In the genomic region with DNA sequence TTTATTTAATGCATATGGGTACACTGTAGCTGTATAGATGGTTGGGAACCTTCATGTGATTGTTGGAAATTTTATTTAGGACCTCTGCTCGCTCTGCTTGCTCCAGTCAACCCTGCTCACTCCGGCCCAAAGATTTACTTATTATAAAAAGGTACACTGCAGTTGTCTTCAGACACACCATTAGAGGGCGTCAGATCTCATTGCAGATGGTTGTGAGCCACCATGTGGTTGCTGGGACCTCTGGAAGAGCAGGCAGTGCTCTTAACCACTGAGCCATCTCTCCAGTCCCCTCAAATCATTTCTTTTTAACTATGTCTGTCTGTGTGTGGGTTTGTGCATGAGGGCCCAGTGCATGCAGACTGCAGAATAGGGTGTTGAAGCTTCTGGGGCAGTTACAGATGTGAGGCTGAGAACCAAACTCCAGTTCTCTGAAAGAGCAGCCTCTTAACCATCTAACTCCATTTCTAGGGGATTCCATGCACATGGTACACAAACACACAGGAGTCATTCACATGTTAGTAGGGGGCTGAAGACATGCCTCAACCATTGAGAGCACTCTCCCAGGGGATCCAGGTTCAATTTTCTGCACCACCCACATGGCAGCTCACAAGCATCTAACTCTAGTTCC, we compare ENCODE assay signal across 15 mouse cellular contexts. TPM values are rescaled to one million over a fixed set of nuclear protein-coding genes. Genes with fewer than 3 reads are reported as not detected.
DNase-seq lines count a peak whose midpoint lies in the region; ATAC-seq and TF ChIP-seq lines count a peak whose summit lies in the region.
"Had no signal": no experiment of that assay in that cellular context is flagged by ENCODE, and none has a peak within 500 bp of the region (broad histone marks: within the 10 kb centered on the region; RNA-seq: fewer than 3 reads in every experiment).

No protein-coding gene starts in this region.

- 59% methylated on average over 3 of the region's 3 CpGs for WGBS in kidney, postnatal 0 days
- 56% methylated on average over 3 of the region's 3 CpGs for WGBS in hindbrain, embryonic 10.5 days

- no peaks in the 10 kb centered on the region for H3K9me3 ChIP-seq in kidney, postnatal 0 days (replicated peaks; ENCODE audit: low read length)
- H3K9me3 ChIP-seq in E14TG2a.4 (ENCODE audit: low read length): no peaks in the 10 kb centered on the region
- no peaks in the 10 kb centered on the region for H3K9me3 ChIP-seq in hindbrain, embryonic 10.5 days
- H3K9me3 ChIP-seq: forebrain, embryonic 10.5 days had no signal

- peaks cover 9% of the 10 kb centered on the region for H3K4me1 ChIP-seq in kidney, postnatal 0 days (replicated peaks; ENCODE audit: insufficient read depth, low read length)
- H3K4me1 ChIP-seq in E14TG2a.4 (replicated peaks; ENCODE audit: low read depth, low read length): peaks cover 46% of the 10 kb centered on the region
- peaks cover 1% of the 10 kb centered on the region; the same call in 1 of the 2 replicates for H3K4me1 ChIP-seq in cortical plate, adult 2 months (ENCODE audit: control insufficient read depth, insufficient read depth, low read length)
- peaks cover 26% of the 10 kb centered on the region for H3K4me1 ChIP-seq in hindbrain, embryonic 10.5 days (replicated peaks)

- no peak overlapping the region for H3K4me2 ChIP-seq in kidney, postnatal 0 days (ENCODE audit: low read length)

- H3K27me3 ChIP-seq in kidney, postnatal 0 days (ENCODE audit: insufficient read depth, low read length): no peaks in the 10 kb centered on the region
- no peaks in the 10 kb centered on the region for H3K27me3 ChIP-seq in E14TG2a.4 (ENCODE audit: insufficient read depth, low read length)
- no peaks in the 10 kb centered on the region for H3K27me3 ChIP-seq in hindbrain, embryonic 10.5 days (ENCODE audit: insufficient read depth, poor library complexity, severe bottlenecking)

- DNase-seq in kidney, postnatal 0 days (ENCODE audit: low spot score): no peak
- DNase-seq in kidney, postnatal 4 days: no peak
- DNase-seq in 3T3-L1 (ENCODE audit: low read depth, low spot score): peak; percentile 48
- no peak for DNase-seq in hindbrain, embryonic 10.5 days (ENCODE audit: low spot score)
- DNase-seq in gastrocnemius, postnatal 4 days (ENCODE audit: low spot score in 2 of 2): no peak
- no peak for DNase-seq in spleen, adult 18-20 months
- DNase-seq: adrenal gland, postnatal 14 days; kidney, postnatal 36 days; lung, postnatal 36 days; right cerebral cortex, postnatal 14 days had no signal

- no peaks in the 10 kb centered on the region; the same call in 1 of the 2 replicates for H3K36me3 ChIP-seq in kidney, postnatal 0 days (ENCODE audit: insufficient read depth, low read length)
- peaks cover 43% of the 10 kb centered on the region for H3K36me3 ChIP-seq in E14TG2a.4 (ENCODE audit: insufficient read depth, low read length)
- H3K36me3 ChIP-seq in hindbrain, embryonic 10.5 days: peaks cover 27% of the 10 kb centered on the region; the same call in 1 of the 2 replicates

- H3K4me3 ChIP-seq in kidney, postnatal 0 days (replicated peaks; ENCODE audit: low read depth, low read length): no peak overlapping the region
- no peak overlapping the region for H3K4me3 ChIP-seq in E14TG2a.4 (replicated peaks; ENCODE audit: low read length)
- no peak overlapping the region for H3K4me3 ChIP-seq in cortical plate, adult 2 months (ENCODE audit: insufficient read depth, low read length)
- H3K4me3 ChIP-seq in hindbrain, embryonic 10.5 days: no peak overlapping the region

- no peak for ATAC-seq in kidney, postnatal 0 days (replicated peaks; ENCODE audit: low FRiP score, low read depth)
- ATAC-seq: midbrain, embryonic 16.5 days had no signal

- peak; percentile 35; the same call in 1 of the 2 replicates for TF ChIP-seq CTCF in kidney, postnatal 0 days (IDR thresholded peaks at IDR 0.05; ENCODE audit: low read depth)
- peak; percentile 15; the same call in 1 of the 2 replicates for TF ChIP-seq CTCF in E14TG2a.4 (conservative IDR thresholded peaks at IDR 0.05; ENCODE audit: low read length)
- 0 out of 2 replicates have a peak, but pooled peaks have one; percentile 4 for TF ChIP-seq CTCF in cortical plate, adult 2 months (IDR thresholded peaks at IDR 0.05; ENCODE audit: extremely low read depth, insufficient read depth, low read length)

- no peak for TF ChIP-seq POLR2A in cortical plate, adult 2 months (IDR thresholded peaks at IDR 0.05; ENCODE audit: extremely low read depth, insufficient read depth, low read length)

- H3K9ac ChIP-seq in kidney, postnatal 0 days (ENCODE audit: low read depth, low read length): no peak overlapping the region

- H3K27ac ChIP-seq in kidney, postnatal 0 days: no peak overlapping the region
- H3K27ac ChIP-seq in cortical plate, adult 2 months (ENCODE audit: insufficient read depth, low read length): no peak overlapping the region
- H3K27ac ChIP-seq in hindbrain, embryonic 10.5 days: no peak overlapping the region
- H3K27ac ChIP-seq: forebrain, embryonic 10.5 days had no signal

RNA-seq across cellular contexts. Expression of a gene that starts 3.8 kb away (rescaled TPM):
- polyA plus RNA-seq in kidney, postnatal 0 days (2015; fragmentation: Nextera tagmentation; extraction: Ambion mirVana): 40.0 and 45.9 TPM in 2 replicates
- polyA plus RNA-seq in cortical plate, adult 2 months (2012; rRNA removed): 8.8 and 9.2 TPM in 2 replicates
- polyA plus RNA-seq in hindbrain, embryonic 10.5 days (2016; fragmentation: Nextera tagmentation; extraction: Ambion mirVana): 116 and 157 TPM in 2 replicates
- total RNA-seq in gastrocnemius, postnatal 4 days (2021): 10 to 100 TPM; 25.3 to 27.7 TPM

RNA-seq across cellular contexts. Expression of a gene that starts 20.3 kb away (rescaled TPM):
- polyA plus RNA-seq in kidney, postnatal 0 days (2015; fragmentation: Nextera tagmentation; extraction: Ambion mirVana): 70.3 and 72.8 TPM in 2 replicates
- polyA plus RNA-seq in cortical plate, adult 2 months (2012; rRNA removed): 14.9 and 16.6 TPM in 2 replicates
- polyA plus RNA-seq in hindbrain, embryonic 10.5 days (2016; fragmentation: Nextera tagmentation; extraction: Ambion mirVana): 90.6 and 91.5 TPM in 2 replicates
- 10 to 100 TPM; 25.0 to 26.6 TPM for total RNA-seq in gastrocnemius, postnatal 4 days (2021)

RNA-seq across cellular contexts. Expression of a gene that starts 46.4 kb away (rescaled TPM):
- polyA plus RNA-seq in kidney, postnatal 0 days (2015; fragmentation: Nextera tagmentation; extraction: Ambion mirVana): 2.4 and 3.0 TPM in 2 replicates
- 3.8 and 5.3 TPM in 2 replicates for polyA plus RNA-seq in cortical plate, adult 2 months (2012; rRNA removed)
- 0.77 and 0.96 TPM in 2 replicates for polyA plus RNA-seq in hindbrain, embryonic 10.5 days (2016; fragmentation: Nextera tagmentation; extraction: Ambion mirVana)
- 1 to 10 TPM; 1.0 to 1.3 TPM for total RNA-seq in gastrocnemius, postnatal 4 days (2021)
- total RNA-seq: common myeloid progenitor, adult 5-6 weeks had no signal
